Mouse (Mus musculus) cortical plate, adult 2 months (tissue): ENCODE measurements around the gene Atp1a1.

Experiments
- CTCF ChIP-seq: fragments of 200-500 bp; IDR thresholded peaks from 2 replicates; pipeline ENCODE4 v1.5.1; 2011; ENCODE audit warnings: mild to moderate bottlenecking, control low read depth, low read length; ENCODE audit not compliant: insufficient read depth; ENCODE audit errors: extremely low read depth
- POLR2A ChIP-seq: fragments of 200-500 bp; IDR thresholded peaks from 2 replicates; pipeline ENCODE4 v1.6.1; 2011; ENCODE audit warnings: mild to moderate bottlenecking, low read length, control low read depth; ENCODE audit not compliant: insufficient read depth; ENCODE audit errors: extremely low read depth

- TF ChIP-seq CTCF: no peak
- no peak for TF ChIP-seq POLR2A
Observed at GRCm38 (mm10) chr3:101602511-101603055, 1.9 kb downstream of the Atp1a1 start.
